Mouse (Mus musculus): ENCODE data around the gene Bsnd.

- no peak for TF ChIP-seq CTCF (IDR thresholded peaks at IDR 0.05; ENCODE audit: low read depth, low read length)
- TF ChIP-seq GATA1 (IDR thresholded peaks at IDR 0.05; ENCODE audit: borderline replicate concordance, low read length): no peak
- TF ChIP-seq GATA2 (IDR thresholded peaks at IDR 0.05; ENCODE audit: borderline replicate concordance, low read depth, low read length): no peak
- TF ChIP-seq TAL1 (conservative IDR thresholded peaks at IDR 0.05; ENCODE audit: low read depth, low read length): no peak
- TF ChIP-seq POLR2AphosphoS5 (IDR thresholded peaks at IDR 0.05; ENCODE audit: insufficient replicate concordance, low read depth, low read length): no peak
Observed at GRCm38 (mm10) chr4:106533421-106534080, 41.5 kb upstream of the Bsnd start.
